ENCODE assay signal across 25 mouse cellular contexts in the genomic region with DNA sequence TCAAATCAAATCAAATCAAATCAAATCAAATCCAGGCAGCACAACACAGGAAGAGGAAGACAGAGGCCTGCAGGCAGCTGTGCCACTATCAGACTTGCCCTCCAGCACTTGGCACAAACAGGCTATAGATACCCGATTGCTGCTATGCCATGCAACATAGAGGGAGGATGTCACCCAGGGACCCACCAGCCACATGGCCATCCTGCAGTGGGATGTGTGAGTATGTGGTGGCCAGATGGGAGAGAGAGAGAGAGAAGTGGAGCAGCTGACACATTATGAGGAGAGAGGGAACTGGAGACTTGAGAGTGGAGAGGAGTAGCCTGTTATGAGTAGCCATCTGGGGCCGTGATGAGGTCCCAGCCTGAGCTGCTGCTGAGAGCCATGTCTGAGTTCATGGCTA.
DNase-seq lines count a peak whose midpoint lies in the region; ATAC-seq and TF ChIP-seq lines count a peak whose summit lies in the region.
"Had no signal": no experiment of that assay in that cellular context is flagged by ENCODE, and none has a peak within 500 bp of the region (broad histone marks: within the 10 kb centered on the region; RNA-seq: fewer than 3 reads in every experiment).

No protein-coding gene starts in this region.

- H3K4me3 ChIP-seq in midbrain, postnatal 0 days (ENCODE audit: low read depth, low read length): no peak overlapping the region
- no peak overlapping the region for H3K4me3 ChIP-seq in midbrain, embryonic 16.5 days (ENCODE audit: low read depth, low read length)
- H3K4me3 ChIP-seq: forebrain, embryonic 10.5 days; forebrain, embryonic 13.5 days; heart, embryonic 12.5 days; heart, embryonic 15.5 days; hindbrain, embryonic 12.5 days; hindbrain, embryonic 15.5 days; intestine, embryonic 15.5 days had no signal

- 87% methylated on average over 2 of the region's 2 CpGs for WGBS in midbrain, postnatal 0 days
- 94% methylated on average over 2 of the region's 2 CpGs for WGBS in midbrain, embryonic 16.5 days

- no peaks in the 10 kb centered on the region for H3K27me3 ChIP-seq in midbrain, postnatal 0 days (ENCODE audit: insufficient read depth, low read length)
- H3K27me3 ChIP-seq in midbrain, embryonic 16.5 days (ENCODE audit: control insufficient read depth, insufficient read depth, low read depth, low read length): no peaks in the 10 kb centered on the region
- H3K27me3 ChIP-seq: forebrain, embryonic 13.5 days; heart, embryonic 15.5 days; hindbrain, embryonic 12.5 days; hindbrain, embryonic 15.5 days; intestine, embryonic 15.5 days had no signal

- peak; percentile 43 for DNase-seq in heart, adult 11 months
- no peak for DNase-seq in heart, adult 8-10 months (ENCODE audit: low spot score)
- peak; percentile 47 for DNase-seq in midbrain, postnatal 0 days (ENCODE audit: low spot score)
- peak; percentile 52 for DNase-seq in brain, adult 2 months (ENCODE audit: low read depth, low spot score)
- DNase-seq in telencephalon, adult 2 months (ENCODE audit: low read depth, low spot score): peak; percentile 10
- no peak for DNase-seq in heart, postnatal 4 days
- DNase-seq: adrenal gland, adult 8-10 months; adrenal gland, postnatal 25 days; cerebellum, adult 11 months; cerebellum, adult 8-10 months; gastrocnemius, postnatal 10 days; gastrocnemius, postnatal 36 days; heart, postnatal 10 days; heart, postnatal 36 days; kidney, adult 11 months had no signal

- no peaks in the 10 kb centered on the region for H3K4me1 ChIP-seq in midbrain, postnatal 0 days (ENCODE audit: insufficient read depth, low read length)
- H3K4me1 ChIP-seq in midbrain, embryonic 16.5 days (ENCODE audit: control insufficient read depth, insufficient read depth, low read length): no peaks in the 10 kb centered on the region
- H3K4me1 ChIP-seq: forebrain, embryonic 10.5 days; forebrain, embryonic 13.5 days; heart, embryonic 15.5 days; hindbrain, embryonic 12.5 days; hindbrain, embryonic 15.5 days had no signal

- H3K27ac ChIP-seq in midbrain, postnatal 0 days (ENCODE audit: low read depth, low read length): no peak overlapping the region
- no peak overlapping the region for H3K27ac ChIP-seq in midbrain, embryonic 16.5 days (ENCODE audit: low read length)
- H3K27ac ChIP-seq: forebrain, embryonic 10.5 days; forebrain, embryonic 13.5 days; heart, embryonic 15.5 days; hindbrain, embryonic 12.5 days; hindbrain, embryonic 15.5 days; intestine, embryonic 15.5 days had no signal

- no peak overlapping the region for H3K9ac ChIP-seq in midbrain, postnatal 0 days (replicated peaks; ENCODE audit: low read length, poor library complexity, severe bottlenecking)
- no peak overlapping the region for H3K9ac ChIP-seq in midbrain, embryonic 16.5 days (ENCODE audit: low read depth, low read length)
- H3K9ac ChIP-seq: forebrain, embryonic 13.5 days; heart, embryonic 12.5 days; heart, embryonic 15.5 days; hindbrain, embryonic 12.5 days; hindbrain, embryonic 15.5 days; intestine, embryonic 15.5 days had no signal

- H3K9me3 ChIP-seq in midbrain, postnatal 0 days (ENCODE audit: low read length): no peaks in the 10 kb centered on the region
- H3K9me3 ChIP-seq in midbrain, embryonic 16.5 days (replicated peaks; ENCODE audit: control insufficient read depth, low read length, poor library complexity, severe bottlenecking): no peaks in the 10 kb centered on the region
- H3K9me3 ChIP-seq: forebrain, embryonic 10.5 days; forebrain, embryonic 13.5 days; heart, embryonic 12.5 days; heart, embryonic 15.5 days; hindbrain, embryonic 12.5 days; hindbrain, embryonic 15.5 days; intestine, embryonic 15.5 days had no signal

- no peak overlapping the region for H3K4me2 ChIP-seq in midbrain, postnatal 0 days (ENCODE audit: low read depth, low read length, poor library complexity, severe bottlenecking)
- no peak overlapping the region for H3K4me2 ChIP-seq in midbrain, embryonic 16.5 days (ENCODE audit: low read length)
- H3K4me2 ChIP-seq: forebrain, embryonic 13.5 days; heart, embryonic 12.5 days; heart, embryonic 15.5 days; hindbrain, embryonic 12.5 days; hindbrain, embryonic 15.5 days; intestine, embryonic 15.5 days had no signal

- ATAC-seq in midbrain, postnatal 0 days (ENCODE audit: low FRiP score): no peak
- ATAC-seq in midbrain, embryonic 16.5 days: no peak
- ATAC-seq: activated CD4-positive, CD25-positive, alpha-beta regulatory T cell, adult 4 months; CD4-positive, CD25-positive, alpha-beta regulatory T cell, adult 4 months; forebrain, embryonic 13.5 days; intestine, embryonic 15.5 days had no signal

- no peak for TF ChIP-seq CTCF in midbrain, postnatal 0 days (IDR thresholded peaks at IDR 0.05)

- no peaks in the 10 kb centered on the region for H3K36me3 ChIP-seq in midbrain, postnatal 0 days (ENCODE audit: insufficient read depth, low read length)
- H3K36me3 ChIP-seq in midbrain, embryonic 16.5 days (ENCODE audit: control insufficient read depth, insufficient read depth, low read length): no peaks in the 10 kb centered on the region
- H3K36me3 ChIP-seq: forebrain, embryonic 10.5 days; heart, embryonic 12.5 days; heart, embryonic 15.5 days; hindbrain, embryonic 12.5 days; hindbrain, embryonic 15.5 days; intestine, embryonic 15.5 days had no signal

Comparison
In these comparisons a context has a peak if more than half of its experiments do, and no peak if none do; other contexts are left out.
1. DNase-seq: peak in heart, adult 11 months (single experiment), midbrain, postnatal 0 days (single experiment), brain, adult 2 months (single experiment) and telencephalon, adult 2 months (single experiment); none in heart, adult 8-10 months (single experiment) and heart, postnatal 4 days (single experiment).